Mouse (Mus musculus) midbrain, embryonic 10.5 days (tissue): ENCODE measurements around the gene Casp7. TPM values are rescaled to one million over a fixed set of nuclear protein-coding genes. Genes with fewer than 3 reads are reported as not detected.

Source experiments
- DNase-seq: peaks from one replicate; pipeline ENCODE4 v3.0.0-alpha.2; 2017; ENCODE audit warnings: low spot score
- H3K27ac ChIP-seq: fragments of 300-500 bp; sonication (generic); replicated peaks from 2 replicates; pipeline ENCODE4 v1.5.1; 2016; ENCODE audit warnings: mild to moderate bottlenecking
- H3K27me3 ChIP-seq: fragments of 300-500 bp; sonication (generic); 2 replicates; pipeline ENCODE4 v1.6.1; 2016; ENCODE audit warnings: low read depth, mild to moderate bottlenecking; ENCODE audit not compliant: poor library complexity, severe bottlenecking
- H3K36me3 ChIP-seq: fragments of 300-500 bp; sonication (generic); 2 replicates; pipeline ENCODE4 v1.6.1; 2016; ENCODE audit warnings: mild to moderate bottlenecking, moderate library complexity
- H3K4me1 ChIP-seq: fragments of 300-500 bp; sonication (generic); 2 replicates; pipeline ENCODE4 v1.6.1; 2016
- H3K4me3 ChIP-seq: fragments of 300-500 bp; sonication (generic); 2 replicates; pipeline ENCODE4 v1.5.1; 2016; ENCODE audit warnings: mild to moderate bottlenecking, moderate library complexity
- H3K9me3 ChIP-seq: fragments of 300-500 bp; sonication (generic); replicated peaks from 2 replicates; pipeline ENCODE4 v1.6.1; 2016; ENCODE audit warnings: mild to moderate bottlenecking
- WGBS: fragments of 180-500 bp; shearing (Covaris S2); methylation state at CpG from one replicate; pipeline ENCODE4 v1.1.7; 2016; 5-methylcytosine and 5-hydroxymethylcytosine counted together
- polyA plus RNA-seq: library from polyadenylated mRNA; unstranded; fragments of >200 nt; fragmentation: Nextera tagmentation; extraction: Ambion mirVana; gene quantifications from 2 replicates; pipeline ENCODE4 v1.2.1, GENCODE M21; 2016

Gene Casp7
- polyA plus RNA-seq, 1 experiment from 2014 or later: 14.7 TPM

DNA sequence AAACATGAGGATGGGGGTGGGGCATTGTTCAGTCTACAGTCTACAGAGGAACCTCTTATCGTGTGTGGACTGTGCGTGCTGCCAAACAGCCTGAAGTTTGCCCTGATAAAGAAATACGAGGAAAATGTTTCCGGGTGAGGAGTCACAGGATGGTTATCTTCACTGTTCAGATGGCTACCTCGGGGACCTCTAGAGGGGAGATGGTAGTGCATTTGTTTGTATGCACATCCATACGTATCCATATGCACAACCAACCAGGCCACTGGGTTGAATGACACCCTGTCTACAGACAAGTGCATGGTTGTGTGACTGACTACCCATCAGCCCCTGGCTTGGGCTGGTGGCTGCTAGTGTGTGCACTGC lies 42.1 kb downstream of the Casp7 start:
- no peak for DNase-seq
- WGBS: 97% methylated on average over 6 of the region's 6 CpGs
- Histone ChIP-seq H3K27ac (no peak overlapping the region), H3K27me3 (no peaks in the 10 kb centered on the region), H3K4me1 (no peaks in the 10 kb centered on the region; the same call in 1 of the 2 replicates), H3K36me3 (no peaks in the 10 kb centered on the region), H3K9me3 (no peaks in the 10 kb centered on the region), H3K4me3 (no peak overlapping the region)

DNA sequence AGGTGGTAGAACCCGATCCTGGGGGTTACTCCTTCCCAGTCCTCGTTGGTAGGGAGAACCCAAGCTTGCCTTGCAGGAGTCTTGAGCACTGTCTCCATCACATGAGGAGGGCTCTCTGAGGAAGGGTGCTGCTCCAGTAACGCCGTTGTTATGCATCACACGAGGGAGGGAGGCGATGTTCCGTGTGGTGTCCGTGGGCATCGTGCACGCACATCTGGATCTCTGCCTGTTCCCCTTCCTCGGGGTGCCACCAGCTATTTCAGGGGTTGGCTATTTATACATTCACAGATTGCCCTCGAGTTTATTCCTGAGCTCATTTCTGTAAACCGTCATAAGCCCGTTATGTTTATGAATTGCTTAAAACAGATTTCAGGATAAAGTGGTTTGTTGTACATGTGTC lies 46.5 kb downstream of the Casp7 start:
- Histone ChIP-seq H3K36me3 (no peaks in the 10 kb centered on the region), H3K4me1 (peaks cover 4% of the 10 kb centered on the region; the same call in 1 of the 2 replicates), H3K27me3 (no peaks in the 10 kb centered on the region), H3K4me3 (no peak overlapping the region), H3K27ac (no peak overlapping the region), H3K9me3 (no peaks in the 10 kb centered on the region)
- WGBS: 88% methylated on average over 14 of the region's 14 CpGs
- DNase-seq: no peak

DNA sequence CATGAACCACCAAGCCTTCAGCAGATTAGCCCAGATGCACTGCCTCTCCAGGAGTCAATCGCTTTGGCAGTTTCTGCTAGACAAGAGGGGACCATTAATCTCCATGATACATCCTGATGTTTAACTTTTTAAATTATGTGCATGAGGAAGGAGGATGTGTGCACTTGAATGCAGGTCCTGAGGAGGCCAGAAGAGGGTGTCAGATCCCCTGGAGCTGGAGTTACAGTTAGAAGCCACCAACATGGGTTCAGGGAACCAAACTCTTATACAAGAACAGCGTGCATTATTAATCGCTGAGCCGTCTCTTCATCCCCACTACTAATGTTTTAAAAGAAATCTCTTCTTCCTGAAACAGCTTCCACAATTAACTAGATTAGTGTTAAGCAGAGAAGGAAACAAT lies 51.9 kb downstream of the Casp7 start:
- peaks cover 6% of the 10 kb centered on the region; the same call in 1 of the 2 replicates for H3K4me1 ChIP-seq
- no peaks in the 10 kb centered on the region for H3K9me3 ChIP-seq
- no peak for DNase-seq
- 94% methylated on average over 4 of the region's 4 CpGs for WGBS
- H3K27me3 ChIP-seq: no peaks in the 10 kb centered on the region
- no peak overlapping the region for H3K4me3 ChIP-seq
- H3K36me3 ChIP-seq: no peaks in the 10 kb centered on the region
- no peak overlapping the region for H3K27ac ChIP-seq

DNA sequence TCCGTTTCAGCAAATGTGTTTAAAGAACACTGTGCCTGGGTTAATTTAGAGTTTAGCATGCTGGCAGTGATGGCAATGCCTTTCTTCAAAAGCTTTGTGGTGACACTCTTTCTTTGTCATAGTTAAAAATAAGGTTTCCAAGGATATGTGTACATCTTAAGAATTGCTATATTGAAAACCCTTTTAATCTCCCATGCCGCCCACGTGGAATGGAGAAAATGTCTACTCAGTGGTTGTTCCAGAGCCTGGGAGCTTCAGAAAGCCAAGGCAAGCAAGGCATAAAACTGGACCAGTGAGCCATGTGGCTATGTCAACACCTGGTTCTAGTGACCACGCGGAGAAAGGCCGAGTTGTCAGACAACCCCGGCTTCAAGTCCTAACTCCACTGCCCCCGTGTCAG lies 52.6 kb downstream of the Casp7 start:
- Histone ChIP-seq H3K4me1 (0 out of 2 replicates have a peak, but pooled peaks cover 6% of the 10 kb centered on the region), H3K36me3 (no peaks in the 10 kb centered on the region)
- 91% methylated on average over 8 of the region's 8 CpGs for WGBS

DNA sequence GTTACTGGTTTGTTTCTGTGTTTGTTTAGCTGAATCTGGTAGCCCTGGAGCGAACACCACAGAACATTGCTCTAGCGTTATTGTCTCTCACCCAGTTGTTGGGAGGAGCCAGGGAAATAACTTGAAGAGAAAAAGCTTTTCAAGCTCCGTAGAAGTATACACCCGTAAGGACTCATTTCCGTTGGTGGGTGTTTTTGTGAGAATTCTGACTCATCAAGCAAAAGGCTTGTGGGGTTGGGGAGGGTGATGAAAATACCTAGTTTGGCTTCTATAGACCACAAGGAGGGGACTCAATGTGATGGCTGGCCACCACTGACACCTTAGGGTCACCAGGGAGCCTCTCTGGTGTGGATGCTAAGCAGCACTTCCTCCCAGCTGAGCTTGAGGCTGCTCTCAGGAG lies 54.0 kb downstream of the Casp7 start:
- Histone ChIP-seq H3K27ac (no peak overlapping the region), H3K4me3 (no peak overlapping the region), H3K4me1 (peaks cover 3% of the 10 kb centered on the region; the same call in 1 of the 2 replicates), H3K36me3 (no peaks in the 10 kb centered on the region), H3K9me3 (no peaks in the 10 kb centered on the region), H3K27me3 (no peaks in the 10 kb centered on the region; the same call in 1 of the 2 replicates)
- no peak for DNase-seq
- 90% methylated on average over 5 of the region's 5 CpGs for WGBS

More for the DNA sequence above, 52.6 kb downstream of the Casp7 start:
- Histone ChIP-seq H3K27ac (no peak overlapping the region), H3K4me3 (no peak overlapping the region), H3K27me3 (no peaks in the 10 kb centered on the region), H3K9me3 (no peaks in the 10 kb centered on the region)
- no peak for DNase-seq

DNA sequence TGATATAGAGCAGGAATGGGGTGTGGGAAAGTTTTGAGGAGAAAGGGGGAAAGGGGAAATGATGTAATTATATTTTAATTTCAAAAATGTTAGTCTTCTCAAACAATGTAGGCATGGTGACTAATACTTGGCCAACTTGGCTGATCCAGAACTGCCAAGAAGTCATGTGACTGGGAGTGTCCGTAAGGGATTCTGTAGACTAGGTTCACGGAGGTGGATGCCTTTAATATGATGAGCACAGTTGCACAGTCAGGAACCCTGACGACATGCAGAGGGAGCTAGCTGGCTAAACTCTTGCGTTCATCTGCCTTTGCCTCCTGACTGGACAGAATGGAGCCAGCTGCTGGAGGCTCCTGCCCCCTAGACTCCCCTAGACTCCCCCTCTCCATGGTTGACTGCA lies 54.9 kb downstream of the Casp7 start:
- no peak for DNase-seq
- H3K4me3 ChIP-seq: no peak overlapping the region
- peaks cover 6% of the 10 kb centered on the region; the same call in 1 of the 2 replicates for H3K27me3 ChIP-seq
- no peaks in the 10 kb centered on the region for H3K36me3 ChIP-seq
- WGBS: 82% methylated on average over 4 of the region's 4 CpGs
- H3K9me3 ChIP-seq: no peaks in the 10 kb centered on the region
- peaks cover 10% of the 10 kb centered on the region for H3K4me1 ChIP-seq
- no peak overlapping the region for H3K27ac ChIP-seq

DNA sequence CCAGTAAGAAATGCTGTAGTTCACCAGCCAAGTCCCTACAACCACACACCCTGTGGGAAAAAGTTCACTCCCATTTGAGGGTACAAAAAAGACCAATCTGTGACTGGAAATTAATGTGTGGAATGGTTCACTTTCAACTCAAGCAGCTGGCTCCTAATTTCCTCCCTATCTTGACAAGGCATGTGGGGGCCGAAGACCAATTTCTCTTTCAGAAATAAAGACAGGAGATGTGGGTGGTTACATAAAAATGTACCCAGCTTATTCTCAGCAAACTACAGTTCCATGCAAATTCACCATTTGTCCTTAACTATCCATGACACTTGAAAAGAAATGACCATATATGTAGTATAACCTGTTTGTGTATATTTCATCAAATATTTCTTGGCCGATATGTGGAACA lies 55.5 kb downstream of the Casp7 start:
- H3K27me3 ChIP-seq: peaks cover 9% of the 10 kb centered on the region
- H3K4me3 ChIP-seq: no peak overlapping the region
- peaks cover 16% of the 10 kb centered on the region for H3K4me1 ChIP-seq
- WGBS: 97% methylated on average over 2 of the region's 2 CpGs
- no peaks in the 10 kb centered on the region for H3K9me3 ChIP-seq
- no peaks in the 10 kb centered on the region for H3K36me3 ChIP-seq
- no peak overlapping the region for H3K27ac ChIP-seq
- DNase-seq: no peak

DNA sequence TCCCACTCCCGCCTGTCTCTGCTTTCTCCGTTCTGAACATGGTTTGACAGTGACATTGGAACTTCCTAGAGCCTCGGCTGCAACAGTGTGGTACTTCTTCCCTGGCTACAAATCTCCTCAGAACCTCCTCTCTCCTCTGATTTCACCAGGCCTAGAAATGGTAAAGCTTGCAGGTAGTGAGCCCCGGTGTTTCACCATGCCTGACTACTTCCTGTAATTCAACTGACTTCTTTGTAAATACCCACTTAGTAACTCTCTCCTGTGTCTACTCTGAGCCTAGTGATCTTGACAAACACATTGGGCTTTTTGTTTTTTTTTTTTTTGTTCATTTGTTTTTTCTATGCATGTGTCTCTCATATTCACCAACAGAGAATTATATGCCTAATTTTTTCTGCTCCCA lies 57.9 kb downstream of the Casp7 start:
- H3K9me3 ChIP-seq: no peaks in the 10 kb centered on the region
- no peak for DNase-seq
- 85% methylated on average over 4 of the region's 4 CpGs for WGBS
- peaks cover 17% of the 10 kb centered on the region for H3K4me1 ChIP-seq
- H3K36me3 ChIP-seq: no peaks in the 10 kb centered on the region
- H3K27ac ChIP-seq: no peak overlapping the region
- peaks cover 25% of the 10 kb centered on the region for H3K27me3 ChIP-seq
- H3K4me3 ChIP-seq: no peak overlapping the region

DNA sequence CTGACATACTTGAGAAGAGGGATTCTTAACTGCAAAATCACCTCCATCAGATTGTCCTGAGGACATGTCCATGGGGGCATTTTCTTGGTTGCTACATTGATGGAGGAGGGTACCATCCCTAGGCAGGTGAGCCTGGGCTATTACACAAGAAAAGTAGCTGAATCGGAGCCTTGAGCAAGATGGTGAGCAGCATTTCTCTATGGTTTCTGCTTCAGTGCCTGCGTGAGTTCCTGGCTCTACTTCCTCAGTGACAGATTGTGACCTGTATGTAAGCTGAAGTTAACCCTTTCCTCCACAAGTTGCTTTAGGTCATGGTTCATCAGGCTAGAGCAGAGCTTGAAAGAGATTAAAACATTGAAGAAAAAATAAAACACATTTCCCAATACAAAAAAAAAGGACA lies 58.4 kb downstream of the Casp7 start:
- WGBS: 50% methylated on average over 2 of the region's 2 CpGs
- Histone ChIP-seq H3K36me3 (no peaks in the 10 kb centered on the region), H3K27ac (no peak overlapping the region), H3K27me3 (peaks cover 25% of the 10 kb centered on the region), H3K9me3 (no peaks in the 10 kb centered on the region), H3K4me3 (no peak overlapping the region), H3K4me1 (peaks cover 17% of the 10 kb centered on the region)
- DNase-seq: no peak

DNA sequence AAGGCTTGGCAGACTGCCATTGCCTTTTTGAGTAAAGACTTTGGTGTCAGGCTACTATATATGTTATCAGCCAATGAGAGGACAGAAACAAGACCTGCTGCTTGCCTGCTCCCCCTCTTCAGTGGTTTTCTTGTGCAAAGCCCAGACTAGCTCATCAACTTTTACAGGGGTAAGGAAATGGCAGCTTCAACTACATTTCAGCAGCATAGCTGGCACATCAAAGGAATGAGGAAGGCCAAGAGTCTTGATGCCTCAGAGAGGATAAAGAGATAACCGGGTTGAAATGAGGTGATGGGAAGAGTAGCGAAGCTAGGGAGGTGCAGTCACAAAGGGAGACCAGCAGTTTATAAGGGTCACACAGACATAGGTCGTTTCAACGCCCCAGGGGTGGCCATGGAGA lies 60.6 kb downstream of the Casp7 start:
- no peak overlapping the region for H3K4me3 ChIP-seq
- peaks cover 15% of the 10 kb centered on the region for H3K4me1 ChIP-seq
- no peak for DNase-seq
- no peak overlapping the region for H3K27ac ChIP-seq
- no peaks in the 10 kb centered on the region for H3K36me3 ChIP-seq
- WGBS: 84% methylated on average over 4 of the region's 4 CpGs
- no peaks in the 10 kb centered on the region for H3K9me3 ChIP-seq
- peaks cover 25% of the 10 kb centered on the region for H3K27me3 ChIP-seq

DNA sequence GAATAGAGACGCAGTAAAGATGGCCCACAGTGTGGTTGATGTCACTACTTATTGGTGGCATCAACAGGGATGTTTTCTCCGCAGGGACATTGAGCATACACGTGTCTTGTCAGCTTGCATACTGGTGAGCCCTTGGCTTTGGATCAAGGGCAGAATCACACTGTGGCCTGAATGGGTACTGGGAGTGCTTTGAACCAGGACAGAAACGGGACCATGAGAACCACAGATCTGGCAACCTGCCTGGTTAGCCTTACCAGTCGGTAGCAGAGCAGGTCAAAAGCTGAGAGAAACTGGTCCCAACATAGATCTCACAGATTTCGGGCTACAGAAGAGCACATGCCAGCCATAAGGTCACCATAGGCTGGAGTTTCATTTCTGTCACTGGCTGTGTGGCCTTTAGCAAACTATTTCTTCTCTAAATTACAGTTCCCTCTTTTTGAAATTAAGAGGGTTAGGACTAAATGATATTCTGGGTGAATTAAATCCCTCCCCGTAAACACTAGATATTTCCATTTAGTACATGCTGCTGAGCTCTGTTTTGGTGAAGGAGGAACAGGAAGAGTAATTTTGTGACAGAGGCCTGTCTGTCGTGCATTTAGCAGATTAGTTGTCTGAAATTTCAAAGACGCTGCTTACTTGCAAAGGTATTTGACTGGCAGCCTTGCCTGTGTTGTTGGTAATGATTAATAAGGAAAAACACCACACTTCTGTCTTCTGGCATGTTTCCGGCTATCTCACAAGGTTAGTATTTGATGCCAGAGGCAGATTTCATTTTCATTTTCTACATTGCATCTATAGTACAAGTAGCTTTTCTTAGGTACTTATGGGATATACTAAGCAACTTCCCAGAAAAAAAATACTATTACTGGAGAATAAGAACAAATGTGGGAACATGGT lies 62.5 kb downstream of the Casp7 start:
- DNase-seq: no peak
- Histone ChIP-seq H3K4me3 (no peak overlapping the region), H3K9me3 (no peaks in the 10 kb centered on the region), H3K27me3 (peaks cover 25% of the 10 kb centered on the region), H3K27ac (no peak overlapping the region), H3K36me3 (no peaks in the 10 kb centered on the region), H3K4me1 (peaks cover 15% of the 10 kb centered on the region)
- WGBS: 89% methylated on average over 10 of the region's 10 CpGs

DNA sequence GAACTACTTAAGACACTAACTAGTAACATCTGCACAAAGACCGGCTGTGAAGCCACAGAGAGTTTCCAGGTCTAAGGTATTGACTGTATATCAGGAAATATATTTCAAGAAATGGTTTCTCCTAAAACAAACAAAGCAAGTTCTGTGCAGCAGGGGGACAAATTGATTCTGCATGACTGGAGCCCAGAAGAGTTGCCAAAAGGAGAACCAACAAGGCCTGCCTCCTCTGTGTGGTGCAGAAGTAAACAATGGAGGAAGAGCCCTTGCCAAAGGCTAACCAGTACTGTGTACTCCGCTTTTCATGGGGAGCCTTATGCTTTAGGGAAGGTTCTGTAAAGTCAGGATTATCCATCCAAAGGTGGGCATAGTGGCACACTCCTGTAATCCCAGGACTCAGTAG lies 63.3 kb downstream of the Casp7 start:
- DNase-seq: no peak
- Histone ChIP-seq H3K27ac (no peak overlapping the region), H3K4me1 (peaks cover 15% of the 10 kb centered on the region), H3K9me3 (no peaks in the 10 kb centered on the region), H3K27me3 (peaks cover 25% of the 10 kb centered on the region), H3K4me3 (no peak overlapping the region), H3K36me3 (no peaks in the 10 kb centered on the region)
- 78% methylated on average over 2 of the region's 2 CpGs for WGBS

DNA sequence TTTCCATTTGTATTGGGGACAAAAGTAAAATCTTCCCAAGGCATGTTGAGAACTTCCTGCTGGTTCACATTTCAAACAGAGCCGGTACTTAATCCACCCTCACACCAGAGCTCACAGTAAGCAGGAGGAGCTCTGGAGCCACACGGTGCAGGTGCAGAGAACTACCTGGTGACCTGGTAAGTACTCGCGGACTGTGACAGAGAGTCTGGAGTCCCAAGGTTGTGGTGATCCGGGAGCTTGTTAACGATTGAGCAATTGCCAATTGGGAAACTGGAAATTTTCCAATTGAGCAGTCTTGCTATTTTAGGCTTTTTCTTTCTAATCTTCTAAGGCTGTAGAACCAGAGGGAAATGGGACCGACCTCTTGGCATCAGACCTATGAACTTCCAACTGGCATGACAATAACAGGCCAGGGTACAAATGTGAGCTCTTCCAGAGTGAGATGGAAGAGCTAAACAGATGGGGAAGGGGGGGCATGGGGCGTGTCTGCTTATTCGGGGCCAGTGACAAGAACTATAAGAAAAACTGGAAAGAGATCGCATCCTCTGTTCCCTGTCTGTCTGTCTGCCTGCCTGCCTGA lies 64.7 kb downstream of the Casp7 start, which contains the start of gene Plekhs1:
Gene Plekhs1 (plus strand): TSS at position 119 of the 580 bp plus-strand sequence.
- no peaks in the 10 kb centered on the region for H3K36me3 ChIP-seq
- no peaks in the 10 kb centered on the region for H3K9me3 ChIP-seq
- DNase-seq: no peak
- H3K4me1 ChIP-seq: peaks cover 9% of the 10 kb centered on the region
- 68% methylated on average over 10 of the region's 10 CpGs for WGBS
- no peak within 1 kb of the TSS for H3K4me3 ChIP-seq
- peaks cover 19% of the 10 kb centered on the region for H3K27me3 ChIP-seq
- no peak within 1 kb of the TSS for H3K27ac ChIP-seq
